Mouse (Mus musculus): ENCODE results near the gene Gm5134.

DNA sequence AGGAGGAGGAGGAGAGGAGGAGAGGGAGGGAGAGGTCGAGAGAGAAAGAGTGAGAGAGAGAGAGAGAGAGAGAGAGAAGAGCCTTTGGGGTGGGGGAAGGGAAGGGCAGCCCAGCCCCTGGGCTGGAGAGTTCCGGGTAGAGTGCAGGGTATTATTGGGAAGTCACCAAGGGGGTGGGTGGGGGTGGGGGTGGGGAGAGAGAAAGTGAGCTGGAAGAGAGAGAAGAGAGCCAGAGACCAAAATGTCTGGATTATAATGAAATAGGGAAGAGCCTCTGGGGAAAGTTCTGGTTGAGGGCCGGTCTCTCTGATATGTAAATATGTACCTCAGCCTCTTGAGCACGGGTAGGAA lies 73.7 kb downstream of the Gm5134 start:
- no peak for TF ChIP-seq POLR2A (IDR thresholded peaks at IDR 0.05; ENCODE audit: low read depth, low read length)
- TF ChIP-seq CTCF (conservative IDR thresholded peaks at IDR 0.05; ENCODE audit: insufficient read depth, insufficient read length, low read depth, low read length): no peak

Measured in kidney, adult 2 months (tissue).